Mouse (Mus musculus) kidney, embryonic 14.5 days (tissue): ENCODE results near the gene Rasa4. TPM values are rescaled to one million over a fixed set of nuclear protein-coding genes. Genes with fewer than 3 reads are reported as not detected.

Experiments
- ATAC-seq: fragments of 200-750 bp; cut with Nextera tagmentation; 2 replicates; pipeline ENCODE4 v1.8.0; 2017; ENCODE audit warnings: moderate number of reproducible peaks, mild to moderate bottlenecking, moderate TSS enrichment, moderate library complexity; ENCODE audit not compliant: low FRiP score, low TSS enrichment
- H3K27ac ChIP-seq: fragments of 300-500 bp; sonication (generic); 2 replicates; pipeline ENCODE4 v1.5.1; 2014; ENCODE audit warnings: low read depth, mild to moderate bottlenecking, low read length, moderate library complexity, mixed read lengths
- H3K27me3 ChIP-seq: fragments of 300-500 bp; sonication (generic); 2 replicates; pipeline ENCODE4 v1.6.1; 2014; ENCODE audit warnings: mild to moderate bottlenecking, low read length; ENCODE audit not compliant: control insufficient read depth, insufficient read depth
- H3K36me3 ChIP-seq: fragments of 300-500 bp; sonication (generic); 2 replicates; pipeline ENCODE4 v1.6.1; 2014; ENCODE audit warnings: low read length, mixed read lengths; ENCODE audit not compliant: control insufficient read depth, insufficient read depth
- H3K4me1 ChIP-seq: fragments of 300-500 bp; sonication (generic); 2 replicates; pipeline ENCODE4 v1.6.1; 2014; ENCODE audit warnings: low read length, mixed read lengths; ENCODE audit not compliant: control insufficient read depth, insufficient read depth
- H3K4me2 ChIP-seq: fragments of 300-500 bp; sonication (generic); replicated peaks from 2 replicates; pipeline ENCODE4 v1.6.1; 2014; ENCODE audit warnings: low read depth, mild to moderate bottlenecking, low read length
- H3K4me3 ChIP-seq: fragments of 300-500 bp; sonication (generic); 2 replicates; pipeline ENCODE4 v1.5.1; 2014; ENCODE audit warnings: mild to moderate bottlenecking, low read length
- H3K9ac ChIP-seq: fragments of 300-500 bp; sonication (generic); 2 replicates; pipeline ENCODE4 v1.6.1; 2014; ENCODE audit warnings: low read depth, mild to moderate bottlenecking, low read length, moderate library complexity
- H3K9me3 ChIP-seq: fragments of 300-500 bp; sonication (generic); 2 replicates; pipeline ENCODE4 v1.6.1; 2016; ENCODE audit warnings: low read length; ENCODE audit not compliant: control insufficient read depth
- WGBS: fragments of 180-500 bp; shearing (Covaris S2); extraction: QIAGEN DNeasy Blood & Tissue Kit; methylation state at CpG from one replicate; pipeline ENCODE4 v1.1.7; 2014; 5-methylcytosine and 5-hydroxymethylcytosine counted together
- polyA plus RNA-seq: library from polyadenylated mRNA; unstranded; fragments of >200 nt; fragmentation: Nextera tagmentation; extraction: Ambion mirVana; gene quantifications from 2 replicates; pipeline ENCODE4 v1.2.1, GENCODE M21; 2014

Rasa4 gene
- polyA plus RNA-seq, 1 experiment from 2014 or later = 17.5 TPM

- no peak overlapping the region for H3K9ac ChIP-seq
- 72% methylated on average over 9 of the region's 9 CpGs for WGBS
- no peak overlapping the region for H3K4me3 ChIP-seq
Observed at GRCm38 (mm10) chr5:136077001-136077550, 6.6 kb upstream of the Rasa4 start.

GRCm38 (mm10) chr5:136078136-136078535 lies 5.6 kb upstream of the Rasa4 start:
- Histone ChIP-seq H3K4me1 (no peaks in the 10 kb centered on the region), H3K27ac (no peak overlapping the region), H3K36me3 (no peaks in the 10 kb centered on the region), H3K4me2 (no peak overlapping the region), H3K27me3 (no peaks in the 10 kb centered on the region), H3K4me3 (no peak overlapping the region), H3K9ac (no peak overlapping the region), H3K9me3 (no peaks in the 10 kb centered on the region)
- 95% methylated on average over 5 of the region's 5 CpGs for WGBS
- no peak for ATAC-seq

More at GRCm38 (mm10) chr5:136077001-136077550, 6.6 kb upstream of the Rasa4 start:
- ATAC-seq = no peak
- Histone ChIP-seq H3K27ac (peak overlapping the region; percentile 30; the same call in 1 of the 2 replicates), H3K36me3 (no peaks in the 10 kb centered on the region), H3K9me3 (no peaks in the 10 kb centered on the region), H3K27me3 (no peaks in the 10 kb centered on the region), H3K4me2 (no peak overlapping the region), H3K4me1 (no peaks in the 10 kb centered on the region)

GRCm38 (mm10) chr5:136082345-136082744 lies 1.4 kb upstream of the Rasa4 start:
- no peak overlapping the region for H3K27ac ChIP-seq
- no peaks in the 10 kb centered on the region for H3K9me3 ChIP-seq
- H3K4me1 ChIP-seq = peaks cover 13% of the 10 kb centered on the region
- H3K4me3 ChIP-seq = no peak overlapping the region
- 83% methylated on average over 4 of the region's 4 CpGs for WGBS
- H3K27me3 ChIP-seq = no peaks in the 10 kb centered on the region
- H3K9ac ChIP-seq = no peak overlapping the region
- H3K36me3 ChIP-seq = 0 out of 2 replicates have a peak, but pooled peaks cover 3% of the 10 kb centered on the region
- no peak overlapping the region for H3K4me2 ChIP-seq
- no peak for ATAC-seq

- Histone ChIP-seq H3K4me2 (peak overlapping the region; percentile 56), H3K4me3 (peak overlapping the region; percentile 44), H3K27me3 (no peaks in the 10 kb centered on the region), H3K36me3 (0 out of 2 replicates have a peak, but pooled peaks cover 3% of the 10 kb centered on the region), H3K27ac (no peak overlapping the region), H3K9me3 (no peaks in the 10 kb centered on the region), H3K9ac (peak overlapping the region; percentile 32), H3K4me1 (peaks cover 13% of the 10 kb centered on the region)
- WGBS = under 1% methylated on average over 23 of the region's 23 CpGs
- peak; percentile 9; the same call in 1 of the 2 replicates for ATAC-seq
Observed at GRCm38 (mm10) chr5:136084144-136084881, 597 bp downstream of the Rasa4 start.

- peaks cover 13% of the 10 kb centered on the region for H3K4me1 ChIP-seq
- H3K9me3 ChIP-seq = no peaks in the 10 kb centered on the region
- no peak overlapping the region for H3K27ac ChIP-seq
- WGBS = 6% methylated on average over 21 of the region's 21 CpGs
- H3K4me2 ChIP-seq = peak overlapping the region; percentile 56
- 0 out of 2 replicates have a peak, but pooled peaks cover 3% of the 10 kb centered on the region for H3K36me3 ChIP-seq
- H3K9ac ChIP-seq = peak overlapping the region; percentile 28
- no peaks in the 10 kb centered on the region for H3K27me3 ChIP-seq
- peak; percentile 34 for ATAC-seq
- peak overlapping the region; percentile 44 for H3K4me3 ChIP-seq
Observed at GRCm38 (mm10) chr5:136084891-136085651, 1.4 kb downstream of the Rasa4 start.

GRCm38 (mm10) chr5:136086290-136086689 lies 2.6 kb downstream of the Rasa4 start:
- no peak overlapping the region for H3K4me3 ChIP-seq
- 94% methylated on average over 8 of the region's 8 CpGs for WGBS
- H3K27me3 ChIP-seq = no peaks in the 10 kb centered on the region
- no peak for ATAC-seq
- no peaks in the 10 kb centered on the region for H3K9me3 ChIP-seq
- H3K4me2 ChIP-seq = no peak overlapping the region
- H3K4me1 ChIP-seq = peaks cover 13% of the 10 kb centered on the region
- 0 out of 2 replicates have a peak, but pooled peaks cover 6% of the 10 kb centered on the region for H3K36me3 ChIP-seq
- no peak overlapping the region for H3K27ac ChIP-seq
- no peak overlapping the region for H3K9ac ChIP-seq

GRCm38 (mm10) chr5:136088821-136089575 lies 5.3 kb downstream of the Rasa4 start:
- WGBS = 21% methylated on average over 14 of the region's 14 CpGs
- no peaks in the 10 kb centered on the region for H3K9me3 ChIP-seq
- ATAC-seq = no peak

GRCm38 (mm10) chr5:136091927-136092326 lies 8.2 kb downstream of the Rasa4 start:
- Histone ChIP-seq H3K4me2 (no peak overlapping the region), H3K27me3 (no peaks in the 10 kb centered on the region), H3K4me1 (no peaks in the 10 kb centered on the region), H3K9me3 (no peaks in the 10 kb centered on the region), H3K36me3 (0 out of 2 replicates have a peak, but pooled peaks cover 4% of the 10 kb centered on the region), H3K4me3 (no peak overlapping the region), H3K9ac (no peak overlapping the region), H3K27ac (no peak overlapping the region)
- 62% methylated on average over 5 of the region's 5 CpGs for WGBS
- ATAC-seq = no peak

More at GRCm38 (mm10) chr5:136088821-136089575, 5.3 kb downstream of the Rasa4 start:
- H3K27me3 ChIP-seq = no peaks in the 10 kb centered on the region
- peaks cover 13% of the 10 kb centered on the region for H3K4me1 ChIP-seq
- no peak overlapping the region for H3K4me3 ChIP-seq
- H3K36me3 ChIP-seq = 0 out of 2 replicates have a peak, but pooled peaks cover 7% of the 10 kb centered on the region
- H3K4me2 ChIP-seq = no peak overlapping the region
- H3K27ac ChIP-seq = no peak overlapping the region
- no peak overlapping the region for H3K9ac ChIP-seq
